Mouse (Mus musculus): ENCODE measurements around the gene Des. TPM values are rescaled to one million over a fixed set of nuclear protein-coding genes. Genes with fewer than 3 reads are reported as not detected.

Des gene
- total and polyA plus RNA-seq, 3 experiments = 9.3 to 18.9 (median 11.7) TPM

DNA sequence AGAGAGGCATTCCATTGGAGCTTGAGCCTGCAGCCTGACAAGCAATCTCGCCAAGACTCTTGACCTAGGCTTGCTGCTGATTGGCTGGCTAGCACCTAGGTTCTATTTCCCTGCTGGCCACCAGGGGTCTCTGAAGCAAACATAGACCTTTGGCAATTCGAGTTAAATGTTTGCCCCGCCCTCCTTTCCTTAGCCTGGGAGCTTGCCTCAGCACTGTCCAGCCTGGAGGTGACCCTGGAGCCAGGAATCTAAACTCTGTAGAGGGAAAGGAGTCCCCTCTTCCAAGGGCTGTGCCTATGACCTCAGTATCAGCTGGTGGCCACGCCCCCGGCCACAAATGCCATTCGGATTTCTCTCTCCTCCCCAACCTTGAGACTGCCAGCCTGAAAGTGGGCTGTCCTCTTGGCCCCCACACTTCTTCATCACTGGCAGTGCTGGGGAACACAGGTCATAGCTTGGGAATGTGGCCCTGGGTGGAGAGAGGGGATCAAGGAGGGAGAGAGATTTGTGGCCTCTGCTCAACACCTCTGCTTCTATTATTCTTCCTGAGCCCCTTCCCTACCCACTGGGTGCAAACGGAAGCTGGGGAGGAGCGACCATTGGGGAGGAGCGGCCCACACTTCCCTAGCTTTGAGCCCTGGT, 38.8 kb downstream of the Des start:
- H3K36me3 ChIP-seq (replicated peaks in 1 of 2; ENCODE audit: control insufficient read depth in 1 of 2, insufficient read depth in 1 of 2, low read length in 1 of 2) = peaks cover 22 to 57% of the 10 kb centered on the region in 2 experiments
- H3K9me3 ChIP-seq (replicated peaks; ENCODE audit: low read length) = no peaks in the 10 kb centered on the region
- in situ Hi-C loops (cut with MboI; ENCODE audit: low pct_ligation_motif_present, low pct_unique_long_range_greater_than_20kb, low sequenced_read_pairs) = no loop called here
- no peak overlapping the region for H3K27ac ChIP-seq (ENCODE audit: insufficient read depth, low read depth)
- H3K9ac ChIP-seq (ENCODE audit: insufficient read depth, low read depth) = no peak overlapping the region
- DNase-seq (ENCODE audit: extremely low read depth) = peak; percentile 78
- H3K4me1 ChIP-seq (ENCODE audit: control insufficient read depth in 1 of 2, insufficient read depth in 2 of 2) = peaks cover 18 to 43% of the 10 kb centered on the region in 2 experiments
- no peaks in the 10 kb centered on the region for H3K79me2 ChIP-seq (replicated peaks; ENCODE audit: control insufficient read depth, extremely low read depth, insufficient read depth, poor library complexity, severe bottlenecking)
- H3K4me2 ChIP-seq (ENCODE audit: insufficient read depth, low read depth, poor library complexity, severe bottlenecking) = no peak overlapping the region; the same call in 1 of the 2 replicates
- peak overlapping the region in 1 of 3 experiments; percentile 2 for H3K4me3 ChIP-seq (replicated peaks in 1 of 3; ENCODE audit: low read depth in 2 of 3, low read length in 2 of 3, poor library complexity in 1 of 3)
- TF ChIP-seq HCFC1 (IDR thresholded peaks at IDR 0.05; ENCODE audit: low read depth, low read length) = no peak
- peak; percentile 39 for TF ChIP-seq RAD21 (IDR thresholded peaks at IDR 0.05; ENCODE audit: low read depth, low read length)
- TF ChIP-seq SIN3A (IDR thresholded peaks at IDR 0.05; ENCODE audit: low read length) = 0 out of 2 replicates have a peak, but pooled peaks have one; percentile 34
- TF ChIP-seq USF2 (conservative IDR thresholded peaks at IDR 0.05; ENCODE audit: low read depth, low read length) = no peak
- TF ChIP-seq SMC3 (IDR thresholded peaks at IDR 0.05; ENCODE audit: low read depth, low read length) = peak; percentile 58
- TF ChIP-seq CTCF (conservative IDR thresholded peaks at IDR 0.05 in 1 of 2, IDR thresholded peaks at IDR 0.05 in 1 of 2; ENCODE audit: low read depth in 2 of 2, low read length in 2 of 2) = peak; percentile 73 to 78
- TF ChIP-seq ZC3H11A (IDR thresholded peaks at IDR 0.05; ENCODE audit: low read depth, low read length) = no peak
- TF ChIP-seq MAZ (IDR thresholded peaks at IDR 0.05; ENCODE audit: low read depth, low read length) = 0 out of 2 replicates have a peak, but pooled peaks have one; percentile 38
- TF ChIP-seq MEF2A (IDR thresholded peaks at IDR 0.05; ENCODE audit: borderline replicate concordance, low read depth, low read length) = no peak
- dilution Hi-C loops (cut with MboI; ENCODE audit: extremely low pct_ligation_motif_present, extremely low pct_unique_long_range_greater_than_20kb, low sequenced_read_pairs) = no loop called here
- H3K27me3 ChIP-seq (replicated peaks) = no peaks in the 10 kb centered on the region

- dilution Hi-C loops (cut with MboI; ENCODE audit: extremely low pct_ligation_motif_present, extremely low pct_unique_long_range_greater_than_20kb, low sequenced_read_pairs) = no loop called here
- Histone ChIP-seq H3K27ac (ENCODE audit: insufficient read depth, low read depth) (peak overlapping the region; percentile 47), H3K79me2 (replicated peaks; ENCODE audit: control insufficient read depth, extremely low read depth, insufficient read depth, poor library complexity, severe bottlenecking) (no peaks in the 10 kb centered on the region), H3K27me3 (replicated peaks) (no peaks in the 10 kb centered on the region), H3K4me2 (ENCODE audit: insufficient read depth, low read depth, poor library complexity, severe bottlenecking) (peak overlapping the region; percentile 52), H3K4me3 (replicated peaks in 1 of 3; ENCODE audit: low read depth in 2 of 3, low read length in 2 of 3, poor library complexity in 1 of 3) (peak overlapping the region; percentile 25 to 51 (median 49)), H3K4me1 (ENCODE audit: control insufficient read depth in 1 of 2, insufficient read depth in 2 of 2) (peaks cover 18 to 43% of the 10 kb centered on the region in 2 experiments), H3K9ac (ENCODE audit: insufficient read depth, low read depth) (no peak overlapping the region), H3K9me3 (replicated peaks; ENCODE audit: low read length) (no peaks in the 10 kb centered on the region), H3K36me3 (replicated peaks in 1 of 2; ENCODE audit: control insufficient read depth in 1 of 2, insufficient read depth in 1 of 2, low read length in 1 of 2) (peaks cover 30 to 58% of the 10 kb centered on the region in 2 experiments)
- TF ChIP-seq ELF1 (IDR thresholded peaks at IDR 0.05; ENCODE audit: low read depth, low read length) (no peak), CHD2 (IDR thresholded peaks at IDR 0.05; ENCODE audit: low read length) (peak; percentile 72), CHD1 (IDR thresholded peaks at IDR 0.05; ENCODE audit: low read depth, low read length) (no peak), NRF1 (IDR thresholded peaks at IDR 0.05; ENCODE audit: low read depth, low read length) (no peak), MXI1 (IDR thresholded peaks at IDR 0.05; ENCODE audit: low read depth, low read length) (0 out of 2 replicates have a peak, but pooled peaks have one; percentile 25), SMC3 (IDR thresholded peaks at IDR 0.05; ENCODE audit: low read depth, low read length) (no peak), JUN (IDR thresholded peaks at IDR 0.05; ENCODE audit: insufficient read depth, low read depth, low read length) (no peak), UBTF (IDR thresholded peaks at IDR 0.05; ENCODE audit: low read depth, low read length) (no peak), EP300 (IDR thresholded peaks at IDR 0.05; ENCODE audit: low read length) (no peak), CTCF (conservative IDR thresholded peaks at IDR 0.05 in 1 of 2, IDR thresholded peaks at IDR 0.05 in 1 of 2; ENCODE audit: low read depth in 2 of 2, low read length in 2 of 2) (no peak), POLR2A (IDR thresholded peaks at IDR 0.05; ENCODE audit: low read depth, low read length) (no peak), POLR2AphosphoS2 (IDR thresholded peaks at IDR 0.05; ENCODE audit: low read depth, low read length) (no peak), HCFC1 (IDR thresholded peaks at IDR 0.05; ENCODE audit: low read depth, low read length) (no peak), MAFK (IDR thresholded peaks at IDR 0.05; ENCODE audit: insufficient replicate concordance, low read length) (no peak), MEF2A (IDR thresholded peaks at IDR 0.05; ENCODE audit: borderline replicate concordance, low read depth, low read length) (no peak), TCF12 (IDR thresholded peaks at IDR 0.05; ENCODE audit: low read depth, low read length) (no peak), TBP (conservative IDR thresholded peaks at IDR 0.05; ENCODE audit: low read depth, low read length) (no peak)
- peak; percentile 36 for DNase-seq (ENCODE audit: extremely low read depth)
- in situ Hi-C loops (cut with MboI; ENCODE audit: low pct_ligation_motif_present, low pct_unique_long_range_greater_than_20kb, low sequenced_read_pairs) = no loop called here
Observed at GRCm38 (mm10) chr1:75399755-75400492, 39.8 kb downstream of the Des start.

Measured in CH12.LX (cell line).